Mouse (Mus musculus) CH12F3 (cell line): ENCODE measurements around the gene Plcb3.
"Not testable (repeated sequence)": the region's sequence is repeated elsewhere in the genome, so short reads cannot be mapped to it uniquely, and the experiment has no call there.

Source experiments
- in situ Hi-C: fragments of 300-500 bp; cut with MboI; formaldehyde crosslinking; loops from 2 replicates; pipeline ENCODE4 v1.14.3; 2020; ENCODE audit warnings: low sequenced_read_pairs

The Plcb3 gene

GRCm38 (mm10) chr19:6991166-6991565, 14.9 kb upstream of the Plcb3 start:
- in situ Hi-C loops: not testable (repeated sequence)

GRCm38 (mm10) chr19:6990712-6991111, 14.4 kb upstream of the Plcb3 start:
- in situ Hi-C loops: no loop called here

DNA sequence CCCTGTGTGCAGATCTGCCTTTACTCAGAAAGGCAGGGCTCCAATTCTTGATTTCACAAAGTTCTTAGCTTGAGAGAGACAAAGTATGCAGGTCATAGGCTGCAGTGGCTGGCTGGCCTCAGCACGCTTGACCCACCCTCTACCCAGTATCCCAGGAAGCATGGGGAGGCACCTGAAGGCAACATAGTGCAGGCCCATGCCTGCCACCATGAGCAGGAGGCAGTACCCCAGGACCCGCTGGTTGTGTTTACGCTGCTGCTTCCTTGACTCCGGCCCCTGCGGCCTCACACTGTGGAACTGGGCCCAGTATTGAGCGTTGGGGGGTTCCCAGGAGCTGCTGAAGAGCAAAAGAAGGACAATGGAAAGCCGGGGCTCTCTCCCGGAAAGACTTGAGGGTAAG, 13.0 kb upstream of the Plcb3 start:
- in situ Hi-C loops: no loop called here

DNA sequence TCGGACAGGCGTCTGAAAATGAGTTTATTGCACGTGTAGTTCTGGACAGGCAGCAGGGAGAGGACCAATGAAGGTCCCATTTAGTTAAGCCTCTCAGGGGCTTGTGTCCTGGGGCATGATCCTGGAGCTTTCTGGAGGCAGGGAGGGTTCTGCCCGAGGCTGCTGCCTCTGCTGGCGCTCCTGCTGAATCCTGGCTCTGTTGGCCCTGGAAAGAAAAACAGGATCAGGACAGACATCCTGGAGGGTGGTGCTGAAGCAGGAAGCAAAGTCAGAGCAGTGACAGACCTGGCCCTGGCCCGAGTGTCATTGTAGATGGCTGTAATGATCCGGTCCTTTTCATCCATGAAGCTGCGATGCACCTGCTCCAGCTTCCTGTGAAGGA, 11.6 kb upstream of the Plcb3 start:
- in situ Hi-C loops: no loop called here

DNA sequence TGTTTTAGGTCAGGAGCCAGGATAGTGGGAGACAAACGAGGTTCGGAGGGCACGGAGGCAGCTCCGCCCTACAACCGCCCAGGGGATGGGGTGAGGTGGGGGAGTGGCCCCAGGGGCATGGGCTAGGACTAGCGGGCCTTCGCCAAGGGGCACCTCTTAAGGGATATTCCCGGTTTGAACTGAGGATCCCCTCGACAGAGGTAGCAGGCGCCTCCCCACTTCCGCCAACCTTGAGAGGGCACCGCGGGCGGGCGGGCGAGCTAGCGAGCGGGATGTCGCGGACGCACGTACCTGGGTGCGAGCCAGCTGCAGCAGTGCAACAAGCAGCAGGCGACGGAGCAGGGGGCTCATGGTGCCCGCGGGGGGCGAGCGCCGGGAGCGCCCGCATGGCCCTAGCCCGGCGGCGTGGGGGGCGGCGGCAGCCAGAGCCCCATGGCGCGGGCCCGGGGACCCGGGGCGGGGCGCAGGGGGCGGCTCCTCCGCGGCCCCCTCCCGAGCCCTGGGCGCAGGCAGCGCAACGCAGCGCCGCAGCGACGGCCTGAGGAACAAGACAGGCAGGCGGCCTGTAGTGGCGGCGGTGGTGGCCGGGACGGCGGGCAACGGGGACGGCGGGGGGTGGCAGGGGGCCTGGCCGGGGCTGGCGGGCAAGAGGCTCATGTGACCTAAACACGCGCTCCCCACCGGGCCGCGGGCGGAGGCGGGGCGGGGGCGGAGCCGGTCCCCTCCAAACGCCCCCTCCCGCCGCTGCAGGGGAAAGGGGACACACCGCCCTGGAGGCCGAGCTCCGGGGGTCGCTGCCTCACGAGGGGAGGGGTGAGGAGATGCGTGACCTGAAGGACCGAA, 11.0 kb upstream of the Plcb3 start, which contains the start of gene Vegfb:
TSS of gene Vegfb (minus strand) at position 591 of the 843 bp plus-strand sequence.
- in situ Hi-C loops: no loop called here

DNA sequence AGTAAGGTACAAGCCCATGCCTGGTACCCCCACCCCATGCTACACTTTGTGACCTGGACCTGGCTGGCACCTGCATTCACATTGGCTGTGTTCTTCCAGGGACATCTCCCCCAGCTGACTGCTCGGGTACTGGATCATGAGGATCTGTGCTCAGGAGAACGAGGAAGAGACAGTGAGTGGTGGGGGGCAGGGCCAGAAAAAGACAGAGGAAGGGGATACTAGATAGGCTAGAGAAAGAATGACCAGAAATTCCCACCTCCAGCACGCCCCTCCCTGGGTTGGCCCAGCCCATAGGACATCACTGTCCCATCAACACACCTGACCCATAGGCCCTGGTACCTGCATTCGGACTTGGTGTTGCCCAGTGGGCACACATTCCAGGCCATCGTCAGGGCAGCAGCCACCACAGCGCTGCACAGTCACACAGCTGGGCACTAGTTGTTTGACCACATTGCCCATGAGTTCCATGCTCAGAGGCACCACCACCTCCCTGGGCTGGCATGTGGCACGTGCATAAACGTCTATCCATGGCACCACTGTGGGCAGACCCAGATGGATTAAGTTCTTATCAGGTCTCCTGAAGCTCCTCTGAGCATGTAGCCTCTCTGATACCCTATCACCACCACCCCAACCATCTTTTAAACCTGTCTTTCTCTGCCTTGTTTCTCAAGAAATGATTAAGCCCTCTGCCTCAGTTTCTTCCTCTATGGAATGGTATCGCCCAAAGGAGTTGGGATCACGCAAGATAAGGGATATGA, 9.9 kb upstream of the Plcb3 start:
- in situ Hi-C loops: no loop called here

DNA sequence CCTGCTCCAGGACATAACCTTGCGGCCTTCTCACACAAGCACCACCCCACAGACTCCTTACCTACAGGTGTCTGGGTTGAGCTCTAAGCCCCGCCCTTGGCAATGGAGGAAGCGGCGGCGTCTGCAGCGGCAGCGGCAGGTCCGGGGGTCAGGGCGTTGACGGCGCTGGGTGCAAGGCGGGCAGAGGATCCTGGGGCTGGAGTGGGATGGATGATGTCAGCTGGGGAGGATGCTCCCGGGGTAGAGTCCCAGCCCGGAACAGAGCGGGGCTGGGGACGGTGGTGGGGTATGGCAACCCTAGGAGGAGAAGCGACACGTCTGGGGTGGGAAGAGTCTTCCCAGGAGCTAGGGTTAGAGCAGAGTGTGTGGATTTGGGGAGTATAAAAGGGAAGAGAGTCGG, 9.0 kb upstream of the Plcb3 start:
- in situ Hi-C loops: no loop called here

GRCm38 (mm10) chr19:6983621-6984020, 7.4 kb upstream of the Plcb3 start:
- in situ Hi-C loops: no loop called here

DNA sequence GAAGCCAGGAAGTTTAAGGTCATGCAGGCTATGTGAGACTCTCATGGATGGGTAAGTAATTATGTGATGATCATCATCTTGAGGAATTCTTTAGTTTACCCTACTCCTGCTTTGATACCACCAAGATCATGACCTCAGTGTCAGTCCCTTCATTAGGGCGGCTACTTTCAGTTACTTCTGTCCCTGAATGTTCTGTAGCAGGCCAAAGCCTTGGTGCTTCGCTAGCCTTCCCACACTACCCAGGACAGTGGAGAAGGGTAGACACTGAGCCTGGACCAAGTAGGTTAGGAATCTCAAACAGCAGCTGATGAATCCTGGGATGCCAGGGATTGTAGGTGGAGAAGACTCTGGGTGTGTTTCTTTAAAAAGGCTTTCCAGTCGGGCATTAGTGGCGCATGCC, 5.2 kb upstream of the Plcb3 start:
- in situ Hi-C loops: no loop called here

- in situ Hi-C loops: no loop called here
Observed at GRCm38 (mm10) chr19:6980381-6981093, 4.3 kb upstream of the Plcb3 start, which contains the start of gene Fkbp2. TSS of gene Fkbp2 (minus strand) at chr19:6980501.

DNA sequence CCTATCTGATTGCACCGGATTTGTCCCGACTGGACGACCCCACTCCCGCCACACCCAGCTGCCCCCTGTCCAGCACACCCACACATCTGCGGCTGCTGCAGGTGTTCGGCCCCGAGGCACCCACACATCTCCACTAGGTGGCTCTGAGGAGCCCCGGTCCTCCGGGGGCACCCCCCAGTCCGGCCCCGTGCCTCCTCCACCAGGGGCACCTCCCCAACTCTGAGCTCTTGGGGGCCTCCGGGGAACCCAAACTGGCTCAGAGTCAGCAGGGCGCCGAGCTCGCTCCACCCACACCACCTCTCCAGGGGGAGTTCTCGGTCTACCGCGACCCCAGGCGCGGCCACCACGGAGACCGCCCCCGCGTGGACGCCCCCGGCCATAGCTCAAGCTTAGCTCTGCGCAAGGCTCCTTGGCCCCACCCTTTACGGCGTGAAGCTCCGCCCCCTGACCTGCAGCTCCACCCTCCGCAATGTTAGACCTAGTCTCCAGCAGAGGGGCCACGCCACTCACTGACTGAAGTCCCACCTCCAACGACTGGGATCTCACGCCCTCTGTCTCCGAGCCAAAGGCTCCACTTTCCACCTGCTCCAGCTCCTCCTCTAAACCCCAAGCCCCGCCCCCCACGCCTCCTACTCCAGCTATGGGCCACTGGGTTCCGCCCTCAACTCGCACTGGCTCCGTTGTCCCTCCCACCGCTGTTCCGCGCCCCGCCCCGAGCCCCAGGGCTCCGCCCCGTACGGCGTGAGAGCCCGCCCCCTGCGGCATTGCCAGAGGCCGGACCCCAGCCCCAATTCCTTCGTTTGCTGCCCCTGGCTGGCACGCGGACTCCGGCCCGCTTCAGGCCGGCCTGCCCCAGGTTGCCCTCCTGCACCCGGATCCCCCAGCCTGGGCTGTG, 3.5 kb upstream of the Plcb3 start:
- in situ Hi-C loops: no loop called here

DNA sequence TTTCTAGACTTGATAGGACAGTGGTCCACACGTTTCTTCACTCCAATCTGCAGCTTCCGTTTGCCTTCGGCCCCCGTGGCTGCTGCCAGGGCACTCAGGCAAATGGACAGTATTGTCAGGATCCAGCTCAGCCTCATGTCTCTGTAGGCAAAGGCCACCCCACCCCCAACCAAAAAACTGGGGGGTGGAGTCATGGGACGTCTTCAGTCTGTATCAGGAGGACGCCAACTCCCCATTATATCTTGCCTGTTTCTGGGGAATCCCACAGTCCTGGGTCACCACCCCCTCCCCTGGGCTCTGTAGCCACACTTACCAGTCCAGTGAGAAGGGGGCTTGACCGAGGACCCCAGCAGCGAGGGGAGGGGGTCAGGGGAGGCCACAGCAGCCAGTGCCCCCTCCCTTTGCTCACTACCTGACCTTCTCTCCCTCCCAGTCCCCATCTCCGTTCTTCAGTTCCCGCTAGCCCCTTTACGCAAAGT, 2.8 kb upstream of the Plcb3 start:
- in situ Hi-C loops: no loop called here

DNA sequence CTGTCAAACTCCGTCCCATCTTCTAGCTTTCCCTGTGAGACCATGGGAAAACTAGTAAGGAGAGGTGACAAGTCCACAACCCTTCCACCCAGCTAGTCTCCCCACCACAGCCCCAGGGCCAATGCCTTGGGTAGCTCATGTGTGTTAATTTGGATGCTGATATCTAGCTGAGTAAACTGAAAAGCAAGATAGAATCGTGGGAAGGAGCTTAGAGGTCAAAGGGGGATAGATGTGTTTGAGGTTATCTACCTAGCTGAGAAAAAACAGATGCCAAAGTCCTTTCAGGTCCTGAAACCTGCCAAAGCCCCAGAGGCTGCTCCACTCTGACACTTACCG, 2.3 kb upstream of the Plcb3 start:
- in situ Hi-C loops: no loop called here

- in situ Hi-C loops: no loop called here
Observed at GRCm38 (mm10) chr19:6977759-6978638, 1.7 kb upstream of the Plcb3 start.

- in situ Hi-C loops: no loop called here
Observed at GRCm38 (mm10) chr19:6974211-6975205, 1.8 kb downstream of the Plcb3 start, which contains the start of gene Ppp1r14b. TSS of gene Ppp1r14b (plus strand) at chr19:6974968.

DNA sequence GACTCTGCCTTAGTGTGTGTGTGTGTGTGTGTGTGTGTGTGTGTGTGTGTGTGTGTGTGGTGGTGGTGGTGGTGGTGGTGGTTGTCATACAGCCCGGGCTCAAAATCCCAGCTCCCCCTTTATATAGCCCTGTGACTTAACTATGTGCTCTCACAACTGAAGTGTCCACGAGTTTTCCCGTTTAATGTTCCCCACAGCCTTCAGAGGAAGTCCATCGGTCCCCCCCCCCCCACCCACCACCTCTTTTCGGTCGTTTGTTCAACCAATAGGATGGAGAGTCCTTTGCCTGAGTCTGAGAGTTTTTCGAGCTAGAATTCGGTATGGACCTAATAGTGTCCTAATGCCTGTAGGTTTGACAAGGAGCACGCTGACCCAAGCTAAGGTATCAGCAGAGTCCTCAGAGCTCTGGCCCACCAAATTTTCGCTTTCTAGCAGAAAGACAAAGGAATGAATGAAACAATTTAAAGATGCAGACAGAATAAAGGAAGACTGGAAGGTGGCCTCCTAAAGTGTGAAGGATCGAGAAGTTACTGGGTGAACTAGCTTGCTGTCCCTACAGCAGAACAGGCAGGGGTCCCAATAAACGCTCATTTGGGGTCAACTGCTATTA, 2.6 kb downstream of the Plcb3 start:
- in situ Hi-C loops: no loop called here

- in situ Hi-C loops: no loop called here
Observed at GRCm38 (mm10) chr19:6972247-6972917, 3.9 kb downstream of the Plcb3 start.
